Mouse (Mus musculus): ENCODE measurements around the gene Adamtsl1.

DNA sequence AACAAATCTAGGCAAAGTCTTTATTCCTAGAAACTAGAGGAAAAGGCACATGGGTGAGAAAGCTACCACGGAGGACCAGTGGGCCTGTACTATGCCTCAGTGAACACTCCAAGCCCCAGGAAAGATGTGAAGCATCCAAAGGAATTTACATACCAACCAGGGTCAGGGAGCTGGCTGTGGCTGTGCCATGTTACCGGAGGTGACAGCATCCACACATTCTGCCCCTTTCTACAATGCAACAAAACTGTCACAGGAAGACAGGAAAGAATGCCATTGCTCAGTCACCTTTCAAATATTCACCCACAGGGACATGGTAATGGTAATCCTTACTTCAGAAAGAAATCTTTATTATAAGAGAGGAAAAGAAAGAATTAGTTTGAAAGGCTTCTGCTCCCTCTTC lies 859.2 kb downstream of the Adamtsl1 start:
- no peak for TF ChIP-seq EP300 (IDR thresholded peaks at IDR 0.05; ENCODE audit: low read depth)
- TF ChIP-seq CTCF (IDR thresholded peaks at IDR 0.05; ENCODE audit: low read depth) = no peak

Measured in liver, postnatal 0 days (tissue).